Mouse (Mus musculus): ENCODE results near the gene Ropn1.
A peak's percentile ranks its signal among the peaks of the same experiment; 100 is the strongest.

Ropn1 gene

DNA sequence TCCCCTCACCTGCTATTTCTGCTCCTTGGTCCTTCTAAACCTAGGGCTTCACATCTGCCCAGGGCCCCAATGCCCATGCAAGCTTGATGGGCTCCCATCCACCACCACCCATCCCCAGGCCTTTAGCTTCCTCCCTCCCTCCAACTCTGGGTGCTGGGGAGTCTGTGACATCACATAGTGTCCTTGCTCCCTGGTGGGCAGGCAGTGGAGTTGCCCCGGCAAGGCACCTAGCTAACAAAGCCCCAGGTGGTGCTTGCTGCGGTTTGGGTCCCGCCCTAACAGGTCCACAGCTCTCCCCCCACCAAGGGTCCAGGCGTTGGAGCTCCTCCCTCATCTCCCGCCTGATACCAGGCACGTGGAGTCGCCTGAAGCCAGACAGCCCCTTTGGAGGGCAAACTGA, at the start of gene Ropn1:
Gene Ropn1, plus strand, starts transcription at position 301 of the 400 bp plus-strand sequence.
- DNase-seq (ENCODE audit: low read depth, low spot score) = no peak

DNA sequence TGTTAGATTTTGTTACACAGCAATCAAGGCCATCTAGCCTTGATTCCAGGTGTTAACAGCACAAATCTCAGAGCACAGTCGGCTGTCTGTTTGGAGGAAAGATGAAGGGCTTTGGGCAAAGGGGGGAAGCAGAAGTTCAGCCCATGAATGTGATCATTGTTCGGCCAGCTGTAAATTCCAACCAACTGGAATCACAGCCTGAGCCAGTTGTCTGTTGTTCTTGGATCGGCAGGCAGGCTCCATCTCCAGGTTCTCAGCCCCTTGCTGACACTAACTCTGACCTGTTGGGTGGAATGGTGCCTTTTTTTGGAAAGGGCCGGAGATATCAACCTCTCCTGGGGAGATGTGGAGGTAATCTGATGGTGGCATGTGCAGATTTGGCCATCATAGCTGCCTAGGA, 47.8 kb upstream of the Ropn1 start:
- DNase-seq (ENCODE audit: low read depth, low spot score) = no peak

DNA sequence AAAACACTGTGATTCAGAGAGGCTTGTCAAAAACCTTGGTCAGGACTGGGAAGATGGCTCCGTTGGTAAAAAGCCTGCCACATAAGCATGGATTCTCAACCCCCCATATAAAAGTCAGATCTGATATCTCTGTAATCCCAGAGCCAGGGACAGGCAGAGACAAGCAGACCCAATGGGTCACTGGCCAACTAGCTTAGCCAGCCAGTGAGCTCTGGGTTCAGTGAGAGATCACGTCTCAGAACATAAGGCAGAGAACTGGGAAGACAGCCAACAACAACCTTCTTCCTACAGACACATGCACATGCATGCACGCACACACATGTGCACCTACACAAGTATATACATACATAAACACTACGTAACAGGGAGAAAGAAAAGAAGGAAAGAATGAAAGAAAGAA, 46.6 kb upstream of the Ropn1 start:
- DNase-seq (ENCODE audit: low read depth, low spot score) = no peak

DNA sequence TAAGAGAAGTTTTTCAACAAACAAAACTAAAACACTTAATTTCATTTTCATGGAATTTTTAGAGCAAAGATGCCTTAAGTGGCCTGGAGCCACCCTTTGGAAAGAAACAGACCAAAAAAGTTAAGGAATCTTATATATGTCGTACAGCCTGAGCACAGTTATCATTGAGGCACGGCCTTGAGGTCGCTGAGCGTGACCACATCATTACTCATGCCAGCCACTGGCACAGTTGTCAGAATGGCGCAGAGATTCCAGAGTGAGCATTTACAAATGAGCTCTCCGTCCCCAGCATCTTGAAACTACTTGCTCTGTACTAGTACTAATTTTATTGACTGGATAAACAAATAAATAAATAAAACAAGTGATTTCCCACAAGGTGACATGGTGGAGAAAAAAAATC, 45.9 kb upstream of the Ropn1 start:
- no peak for DNase-seq (ENCODE audit: low read depth, low spot score)

DNA sequence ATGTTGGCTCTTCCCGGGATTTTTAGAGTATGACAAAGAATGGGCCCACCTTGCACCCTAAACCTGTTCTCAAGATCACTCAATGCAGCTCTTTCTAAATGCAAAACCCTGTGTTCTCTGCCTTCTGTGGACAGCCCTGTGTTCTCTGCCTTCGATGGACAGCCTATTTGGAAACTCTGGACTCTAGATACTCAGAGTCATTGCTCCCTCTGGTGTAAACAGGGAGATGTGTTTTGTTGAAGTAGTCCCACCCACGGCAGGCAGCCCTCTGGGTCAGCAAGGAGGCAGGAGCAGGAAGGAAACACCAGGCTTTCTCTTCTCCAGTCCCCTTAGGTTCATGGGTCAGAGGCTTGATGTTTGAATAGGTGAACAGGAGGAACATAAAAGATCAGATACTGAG, 44.0 kb upstream of the Ropn1 start:
- no peak for DNase-seq (ENCODE audit: low read depth, low spot score)

DNA sequence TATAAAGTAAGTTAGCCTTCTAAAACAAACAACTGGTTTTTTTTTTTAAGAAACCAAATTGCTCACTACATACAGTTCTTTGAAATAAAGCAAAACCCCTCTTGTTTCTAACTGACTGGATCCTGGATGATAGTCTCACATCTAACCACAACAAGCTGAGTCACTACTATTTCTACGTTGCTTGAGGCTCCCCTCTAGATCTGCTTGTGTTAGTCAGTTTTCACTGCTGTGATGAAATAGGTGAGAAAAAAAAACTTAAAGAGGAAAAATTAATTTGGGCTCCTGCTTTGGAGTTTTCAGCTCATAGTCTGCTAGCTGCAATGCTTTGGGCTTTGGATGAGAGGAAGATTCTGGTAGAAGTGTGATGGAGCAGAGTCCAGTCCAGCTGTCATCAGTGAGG, 39.6 kb upstream of the Ropn1 start:
- DNase-seq (ENCODE audit: low read depth, low spot score) = no peak

DNA sequence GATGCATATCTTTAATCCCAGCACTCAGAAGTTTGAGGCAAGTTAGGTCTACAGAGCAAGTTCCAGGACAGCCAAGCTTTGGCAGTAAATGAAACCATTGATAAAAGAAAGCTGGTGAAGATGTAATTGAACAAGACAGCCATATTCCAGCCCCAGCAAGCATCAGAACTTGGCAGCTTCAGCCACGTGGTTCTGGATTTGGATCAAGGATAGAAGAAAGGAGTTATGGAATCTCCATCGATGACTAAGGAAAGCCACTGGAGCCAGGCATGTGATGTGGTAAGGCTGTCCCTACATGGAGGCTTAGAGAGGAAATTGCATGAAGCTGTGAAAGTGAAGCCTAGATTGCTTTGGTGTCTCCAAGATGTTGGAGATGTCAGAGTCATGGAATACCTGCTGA, 35.7 kb upstream of the Ropn1 start:
- no peak for DNase-seq (ENCODE audit: low read depth, low spot score)

DNA sequence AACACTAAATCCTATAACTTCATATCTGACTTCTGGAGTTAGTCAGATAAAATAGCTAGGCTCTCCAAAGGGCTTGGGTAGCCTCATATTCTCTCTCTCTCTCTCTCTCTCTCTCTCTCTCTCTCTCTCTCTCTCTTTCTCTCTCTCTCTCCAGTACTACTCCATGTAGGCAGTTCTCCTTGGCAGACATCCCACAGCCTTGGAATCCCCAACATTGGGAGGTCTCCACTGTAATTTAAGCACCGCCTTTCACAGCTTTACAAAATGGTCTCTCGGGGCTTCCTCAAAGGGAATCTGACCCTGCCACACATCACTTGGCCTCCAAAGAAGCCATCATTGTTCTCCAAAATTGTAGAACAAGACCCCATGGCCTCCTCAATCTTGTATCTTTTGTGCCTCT, 22.1 kb upstream of the Ropn1 start:
- no peak for DNase-seq (ENCODE audit: low read depth, low spot score)

DNA sequence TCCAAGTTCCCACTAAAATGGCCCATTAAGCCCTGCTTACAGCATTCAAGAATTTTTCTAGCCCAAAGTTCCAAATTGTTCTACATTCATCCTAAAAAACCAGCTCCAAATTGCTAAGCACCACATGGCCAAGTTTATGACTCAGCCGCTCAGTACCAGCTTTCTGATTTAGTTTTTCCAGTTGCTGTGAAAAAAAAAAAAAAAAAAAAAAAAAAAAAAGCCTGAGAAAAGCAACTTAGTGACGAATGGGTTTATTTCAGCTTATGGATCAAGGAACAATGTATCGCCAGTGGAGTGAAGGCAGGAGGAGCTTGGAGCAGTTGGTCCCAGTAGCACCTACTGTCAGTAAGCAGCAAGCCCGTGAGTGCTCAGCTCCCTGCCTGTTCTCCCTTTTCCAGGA, 21.3 kb upstream of the Ropn1 start:
- no peak for DNase-seq (ENCODE audit: low read depth, low spot score)

DNA sequence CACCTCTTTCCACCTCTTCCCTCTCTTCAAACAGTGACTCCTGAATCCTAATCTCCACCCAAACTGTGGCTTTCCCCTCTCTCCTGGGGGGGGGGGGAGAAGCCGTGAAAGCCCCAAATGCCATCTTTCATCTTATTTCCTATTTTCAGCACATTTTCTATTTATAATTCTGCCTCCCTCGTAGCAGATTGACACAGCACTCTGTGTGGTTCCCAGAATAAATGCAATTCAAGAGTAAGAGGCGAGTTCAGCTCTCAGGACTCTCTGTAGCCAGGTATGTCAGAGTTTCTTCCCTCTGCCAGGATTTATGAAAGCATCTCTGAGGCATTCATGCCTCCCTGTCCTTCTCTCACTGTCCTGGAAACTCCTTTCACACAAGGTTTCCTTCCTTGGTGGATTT, 14.2 kb upstream of the Ropn1 start:
- DNase-seq (ENCODE audit: low read depth, low spot score) = no peak

DNA sequence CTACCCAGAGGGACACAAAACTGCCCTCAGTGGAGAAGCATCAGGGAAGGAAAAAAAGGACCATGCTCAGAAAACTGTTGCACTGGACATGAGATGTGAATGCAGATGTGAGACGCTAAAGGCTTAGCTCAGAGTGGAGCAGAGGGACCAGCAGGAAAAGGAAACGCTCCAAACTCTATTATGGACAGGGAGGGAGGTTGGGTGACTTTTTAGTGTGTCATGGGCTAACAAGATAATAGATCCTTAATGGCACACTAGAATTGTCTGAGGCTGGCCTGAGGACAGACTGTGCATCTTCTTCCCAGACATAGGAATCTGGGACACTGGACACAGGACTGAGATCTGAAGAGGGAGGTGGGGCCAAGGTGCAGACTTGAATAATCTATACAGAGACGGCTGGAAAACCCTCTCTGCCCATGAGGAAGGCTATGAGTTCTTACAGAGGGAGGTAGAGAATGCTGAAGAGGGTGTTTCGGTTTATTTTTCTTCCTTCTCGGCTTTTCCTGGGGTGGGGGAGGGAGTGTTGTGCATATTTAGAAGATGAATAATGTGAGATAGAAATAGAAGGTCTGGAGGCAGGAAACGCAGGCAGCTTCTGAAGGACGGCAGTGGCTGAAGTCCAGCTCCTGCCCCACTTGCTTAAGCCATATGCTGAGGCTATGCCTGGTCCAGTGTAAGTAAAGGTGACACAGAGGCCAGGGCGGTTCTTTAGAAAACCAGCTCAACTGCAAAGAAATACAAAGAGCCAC, 6.0 kb upstream of the Ropn1 start:
- DNase-seq (ENCODE audit: low read depth, low spot score) = no peak

DNA sequence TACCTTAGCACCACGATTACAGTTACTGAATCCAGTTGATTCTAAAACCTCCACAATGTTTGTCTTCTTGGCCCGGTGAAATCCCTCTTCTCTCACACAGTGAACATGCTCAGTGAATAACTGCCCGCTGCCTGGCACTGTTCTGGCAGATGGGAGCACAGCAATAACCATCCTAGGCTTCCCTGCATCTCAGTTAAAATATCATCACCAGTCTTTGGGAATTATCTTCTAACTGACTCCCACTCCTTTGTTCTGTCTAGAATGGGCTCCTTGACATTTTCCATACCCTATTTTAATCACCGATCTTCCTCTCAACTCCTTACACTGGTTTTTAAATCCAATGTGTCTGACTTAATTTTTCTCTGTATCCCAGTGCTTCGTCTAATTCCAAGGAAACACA, 3.3 kb downstream of the Ropn1 start:
- DNase-seq (ENCODE audit: low read depth, low spot score) = no peak

DNA sequence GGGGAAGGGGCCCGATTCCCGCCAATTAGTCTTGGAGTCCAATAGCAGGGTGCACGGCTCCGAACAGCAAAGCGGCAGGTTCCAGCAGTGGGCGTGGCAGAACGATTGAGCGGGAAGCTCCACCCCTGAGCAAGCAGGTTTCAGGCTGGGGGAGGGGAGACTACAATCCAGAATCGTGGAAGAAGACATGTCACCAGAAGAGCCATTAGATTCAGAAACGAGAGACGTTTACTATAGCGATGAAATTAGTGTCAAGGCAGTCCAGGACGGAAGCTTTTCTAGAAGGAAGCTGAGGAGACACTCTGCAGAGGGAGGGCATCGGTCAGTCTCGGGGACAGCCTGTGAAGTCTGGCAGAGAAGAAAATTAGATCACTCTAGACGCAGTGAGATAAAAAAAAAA, 7.8 kb downstream of the Ropn1 start:
- DNase-seq (ENCODE audit: low read depth, low spot score) = peak; percentile 65

DNA sequence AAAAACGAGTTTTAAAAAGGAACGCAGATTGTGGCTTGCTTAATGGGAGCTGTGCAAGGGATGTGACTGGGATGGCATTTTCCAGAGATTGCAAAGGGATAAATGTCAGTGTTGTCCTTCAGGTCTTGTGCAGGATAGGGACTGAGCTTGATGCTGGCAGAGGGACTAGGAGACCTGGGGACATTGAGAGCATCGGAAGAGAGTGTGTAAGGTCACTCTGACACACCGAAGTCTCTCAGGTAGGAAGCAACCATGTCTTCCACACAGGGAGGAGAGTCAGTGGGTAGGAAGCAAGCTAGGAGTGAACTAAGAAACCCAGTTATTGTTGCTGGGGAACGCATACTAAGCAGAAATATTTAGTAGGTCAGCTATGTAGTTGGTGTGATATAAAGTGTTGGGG, 8.3 kb downstream of the Ropn1 start:
- no peak for DNase-seq (ENCODE audit: low read depth, low spot score)

DNA sequence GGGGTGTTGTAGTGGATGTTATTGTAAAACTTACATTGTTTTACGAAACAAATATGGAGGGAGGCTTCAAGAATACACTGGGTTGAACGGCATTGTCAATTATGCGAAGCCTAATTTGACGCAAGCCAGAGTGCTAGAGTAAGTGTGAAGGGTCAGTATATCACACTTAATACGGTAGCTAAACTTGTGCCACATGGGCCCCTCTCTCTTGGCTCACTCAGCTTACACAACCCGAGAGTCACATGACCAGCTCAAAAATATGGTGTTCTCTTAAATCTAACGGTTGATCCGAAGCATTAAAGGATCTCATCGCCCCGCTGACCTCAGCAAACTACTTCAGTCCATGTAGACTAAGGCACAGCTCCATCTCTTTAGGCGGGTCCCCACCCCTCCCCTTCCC, 8.7 kb downstream of the Ropn1 start:
- no peak for DNase-seq (ENCODE audit: low read depth, low spot score)

DNA sequence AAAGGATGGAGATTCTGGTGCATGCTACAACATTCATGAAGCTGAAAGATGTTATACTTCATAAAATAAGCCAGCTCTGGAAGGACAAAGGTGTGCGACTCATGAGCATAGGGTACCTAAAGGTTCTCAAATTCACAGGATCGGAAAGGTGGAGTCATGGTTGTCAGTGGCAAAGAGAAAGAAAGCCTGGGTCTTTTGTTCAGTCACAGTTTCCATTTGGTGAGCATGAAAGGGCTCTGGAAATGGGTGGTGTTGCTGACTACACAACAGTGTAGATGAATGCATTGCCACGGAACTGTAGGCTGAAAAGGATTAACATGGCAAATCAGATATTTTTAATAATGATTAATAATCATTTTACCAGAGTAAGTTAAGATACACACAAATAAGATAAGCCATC, 14.8 kb downstream of the Ropn1 start:
- no peak for DNase-seq (ENCODE audit: low read depth, low spot score)

DNA sequence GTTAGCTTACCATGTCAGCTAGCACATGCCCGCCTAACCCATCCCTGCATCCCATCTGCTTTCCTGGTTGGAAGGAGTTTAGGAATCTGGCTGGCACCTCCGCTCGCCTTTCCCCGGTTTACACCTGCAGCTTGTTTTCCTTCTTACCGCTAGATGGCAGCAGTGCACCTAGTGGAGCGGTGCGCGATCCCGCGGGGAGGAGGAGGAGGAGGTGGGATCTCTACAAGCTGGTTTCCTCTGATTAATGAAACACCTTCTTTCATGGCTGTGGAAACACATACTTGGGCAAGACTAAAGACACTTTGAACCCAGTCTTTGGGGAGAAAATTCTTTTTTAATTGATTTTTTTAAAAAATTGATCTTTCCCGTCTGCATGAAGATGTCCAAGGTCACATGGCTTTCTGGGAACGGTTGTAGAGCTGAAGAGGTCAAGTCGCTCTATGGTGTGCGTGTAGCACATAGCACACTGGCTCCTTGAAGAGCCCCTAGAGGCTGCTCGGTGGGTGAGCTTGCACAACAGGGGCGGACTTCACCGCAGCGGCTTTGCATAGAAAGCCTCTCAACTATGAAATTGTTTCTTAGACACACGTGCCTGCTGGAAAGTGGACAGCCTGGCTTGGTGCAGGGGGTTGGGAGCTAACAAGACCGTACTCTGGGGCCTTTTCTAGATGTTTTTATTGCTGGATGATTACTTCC, 17.5 kb downstream of the Ropn1 start:
- DNase-seq (ENCODE audit: low read depth, low spot score) = peak; percentile 82

DNA sequence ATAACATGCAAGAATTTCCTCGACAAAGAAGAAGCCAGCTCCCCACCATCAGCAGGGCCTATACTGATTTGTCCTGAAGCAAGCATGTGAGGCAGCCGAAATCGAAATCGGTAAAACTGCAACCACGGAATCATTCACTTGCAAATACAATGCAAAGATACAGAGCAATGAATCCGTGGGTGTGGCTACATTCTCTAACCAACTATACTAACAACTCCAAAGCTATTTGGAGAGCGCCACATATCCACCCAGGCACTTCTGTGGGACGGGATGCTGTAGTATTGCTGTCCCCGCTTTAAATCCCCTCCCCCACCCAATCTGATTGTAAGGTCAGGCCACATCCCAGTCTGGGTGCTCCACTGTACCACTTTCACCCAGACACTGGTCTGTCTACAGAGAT, 18.6 kb downstream of the Ropn1 start:
- peak; percentile 85 for DNase-seq (ENCODE audit: low read depth, low spot score)

DNA sequence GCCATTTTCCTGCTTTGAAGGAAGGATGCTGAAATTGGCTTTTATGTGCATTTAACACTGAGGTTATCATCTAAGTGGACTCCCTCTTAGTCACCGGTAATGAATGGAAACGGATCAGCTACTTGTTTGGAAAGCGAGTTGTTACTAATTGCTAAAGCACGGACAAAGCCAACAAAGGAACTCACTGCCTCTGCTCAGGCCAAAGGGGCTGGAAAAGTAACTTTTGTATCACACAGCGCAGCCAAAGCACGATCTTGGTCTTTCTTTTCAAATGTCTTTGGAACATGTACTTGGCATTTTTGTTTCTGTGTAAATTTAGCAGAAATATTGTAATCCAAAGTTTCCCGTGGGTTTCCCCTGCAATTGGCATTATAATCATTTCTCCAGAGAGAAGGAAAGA, 22.2 kb downstream of the Ropn1 start:
- DNase-seq (ENCODE audit: low read depth, low spot score) = no peak

DNA sequence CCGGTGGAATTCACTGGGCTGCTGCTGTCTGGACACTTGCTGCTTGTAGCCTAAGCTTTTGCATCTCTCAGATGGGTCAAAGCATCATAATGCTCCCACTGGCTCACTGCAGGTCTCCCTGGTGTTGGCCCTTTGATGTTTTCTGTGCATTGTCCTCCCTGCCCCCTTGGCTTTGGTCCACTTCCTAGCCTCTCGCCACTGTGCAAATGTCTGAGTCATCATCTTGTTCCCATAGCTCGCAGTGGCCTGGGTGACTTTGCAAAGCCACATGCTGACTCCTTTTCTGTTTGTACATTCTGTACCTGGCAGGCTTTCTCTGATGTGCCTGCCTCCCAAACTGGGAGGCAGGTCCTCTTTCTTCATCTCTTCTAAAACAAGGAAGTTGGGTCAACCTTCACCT, 23.1 kb downstream of the Ropn1 start:
- DNase-seq (ENCODE audit: low read depth, low spot score) = no peak

DNA sequence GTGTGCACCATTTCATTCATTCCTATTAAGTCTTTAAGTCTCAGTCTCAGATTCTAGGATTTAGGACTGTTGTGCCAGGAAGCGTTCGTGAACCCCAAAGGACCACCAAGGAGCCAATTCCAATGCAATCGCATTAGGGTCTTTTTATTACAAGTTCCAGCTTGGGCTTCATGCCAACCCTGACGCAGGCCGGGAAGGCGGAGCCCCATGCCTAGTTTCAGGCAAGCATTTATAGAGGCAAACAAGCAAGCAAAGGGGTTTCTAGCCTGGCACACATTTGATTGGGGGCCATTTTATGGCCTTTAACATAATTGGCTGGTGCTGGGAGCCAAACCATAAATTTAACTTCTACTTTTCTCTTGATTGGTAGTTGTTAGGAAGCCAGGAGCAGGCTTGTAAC, 24.6 kb downstream of the Ropn1 start:
- DNase-seq (ENCODE audit: low read depth, low spot score) = no peak

DNA sequence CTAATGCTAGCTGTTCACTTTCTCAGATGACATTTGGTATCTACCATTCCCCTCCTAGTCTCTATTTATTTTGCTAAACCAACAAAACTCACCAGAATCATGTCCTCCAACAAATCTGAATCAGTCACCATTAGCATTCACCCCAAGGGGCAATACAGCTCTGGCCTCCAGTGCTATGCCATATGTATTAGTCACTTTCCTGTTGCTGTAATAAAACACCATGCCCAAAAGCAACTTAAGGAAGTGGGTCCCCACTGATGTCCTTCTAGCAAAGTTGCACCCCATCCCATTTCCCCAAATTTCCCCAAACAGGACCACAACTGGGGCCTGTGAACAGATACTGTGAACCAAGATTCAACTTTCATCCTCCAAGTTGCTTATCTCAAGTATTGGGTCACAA, 32.1 kb downstream of the Ropn1 start:
- no peak for DNase-seq (ENCODE audit: low read depth, low spot score)

DNA sequence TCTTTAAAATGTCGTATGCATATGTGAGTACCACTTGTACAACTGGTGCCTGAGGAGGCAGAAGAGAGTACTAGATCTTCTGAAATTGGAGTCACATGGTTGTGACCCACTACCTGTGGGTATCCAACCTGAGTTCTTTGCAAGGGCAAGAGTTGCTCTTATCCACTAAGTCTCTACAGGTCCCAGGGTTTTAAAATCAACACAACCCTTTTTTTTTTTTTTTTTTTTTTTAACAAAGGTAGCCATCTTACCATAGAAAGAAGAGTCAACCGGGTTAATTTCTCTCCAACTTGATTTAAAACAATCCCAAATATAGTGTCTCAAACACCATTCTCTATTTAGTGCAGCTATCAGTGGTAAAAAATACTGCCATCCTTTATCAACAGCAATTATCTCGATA, 40.2 kb downstream of the Ropn1 start:
- DNase-seq (ENCODE audit: low read depth, low spot score) = no peak
